16 mouse cellular contexts compared by ENCODE assay signal in the genomic region with DNA sequence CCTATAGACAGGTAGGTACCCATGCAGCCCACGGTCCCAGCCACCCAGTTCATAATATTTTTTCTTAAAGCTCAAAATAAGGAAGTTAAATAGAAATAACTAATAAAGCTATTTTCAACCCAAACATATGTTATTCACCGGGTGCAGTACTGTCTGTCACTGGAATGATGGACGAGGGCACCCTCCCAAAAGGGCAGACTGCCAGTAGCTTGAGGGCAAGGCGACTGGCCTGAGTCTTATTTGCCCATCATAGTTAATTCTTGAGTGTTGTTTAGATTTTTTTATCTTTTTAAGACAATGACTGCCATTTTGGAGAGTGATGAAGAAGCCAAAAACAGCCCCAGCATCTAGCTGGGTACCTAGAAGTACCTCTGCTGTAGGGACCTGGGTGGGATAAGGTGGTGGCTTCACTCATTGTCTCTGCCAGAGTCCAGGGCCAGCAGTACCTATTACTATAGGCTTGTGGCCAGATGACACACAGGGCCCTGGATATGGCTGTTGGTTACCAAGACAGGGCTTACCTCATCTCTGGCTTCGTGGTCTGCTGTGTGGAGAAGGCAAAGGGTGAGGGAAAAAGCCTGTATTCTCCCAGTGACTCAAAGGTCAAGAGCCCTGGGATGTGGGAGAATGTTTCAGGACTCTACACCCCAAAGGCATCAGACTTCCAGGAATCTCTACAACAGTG. TPM values are rescaled to one million over a fixed set of nuclear protein-coding genes. Genes with fewer than 3 reads are reported as not detected.
A peak's percentile ranks its signal among the peaks of the same experiment; 100 is the strongest.
DNase-seq lines count a peak whose midpoint lies in the region; ATAC-seq and TF ChIP-seq lines count a peak whose summit lies in the region.
"Had no signal": no experiment of that assay in that cellular context is flagged by ENCODE, and none has a peak within 500 bp of the region (broad histone marks: within the 10 kb centered on the region; RNA-seq: fewer than 3 reads in every experiment).

No protein-coding gene starts in this region.

- no peaks in the 10 kb centered on the region for H3K36me3 ChIP-seq in embryonic facial prominence, embryonic 10.5 days (replicated peaks)
- H3K36me3 ChIP-seq: embryonic facial prominence, embryonic 13.5 days; midbrain, embryonic 10.5 days had no signal

- TF ChIP-seq CTCF in Patski (IDR thresholded peaks at IDR 0.05) = no peak

- in situ Hi-C loops in Patski (cut with MboI; ENCODE audit: low pct_unique_long_range_greater_than_20kb) = no loop called here

- no peak for ATAC-seq in Patski
- ATAC-seq in cerebellum, adult (ENCODE audit: insufficient number of reproducible peaks, low FRiP score, low TSS enrichment) = 0 out of 2 replicates have a peak, but pooled peaks have one; percentile 15
- ATAC-seq: forebrain, embryonic 13.5 days; lung, postnatal 0 days had no signal

- DNase-seq in kidney, adult 8-10 months = peak; percentile 36 to 47
- no peak for DNase-seq in kidney, postnatal 14 days
- DNase-seq in Patski (ENCODE audit: low read depth, low spot score) = peak; percentile 59
- peak; percentile 45 to 81 for DNase-seq in cerebellum, postnatal 4 days (ENCODE audit: low spot score in 2 of 2)
- DNase-seq in urinary bladder, adult 18-20 months (ENCODE audit: low spot score in 2 of 2) = no peak
- DNase-seq in embryonic facial prominence, embryonic 10.5 days (ENCODE audit: low spot score) = no peak
- DNase-seq: gastrocnemius, postnatal 36 days; liver had no signal

- POLR2A ChIA-PET in Patski (lab: Charles Lee) = interaction anchor here (1.1 kb wide), 1 partner anchor 18 kb away, joined by 3 read pairs; no protein-coding TSS in a partner anchor

- H3K9me3 ChIP-seq in embryonic facial prominence, embryonic 10.5 days = no peaks in the 10 kb centered on the region
- H3K9me3 ChIP-seq: embryonic facial prominence, embryonic 13.5 days; forebrain, embryonic 13.5 days; midbrain, embryonic 10.5 days had no signal

- peaks cover 8% of the 10 kb centered on the region; the same call in 1 of the 2 replicates for H3K4me1 ChIP-seq in embryonic facial prominence, embryonic 10.5 days
- H3K4me1 ChIP-seq: embryonic facial prominence, embryonic 13.5 days; midbrain, embryonic 10.5 days had no signal

- WGBS in embryonic facial prominence, embryonic 10.5 days = 86% methylated on average over 5 of the region's 5 CpGs

- CTCF ChIA-PET in Patski (lab: Charles Lee) = interaction anchor here (1.1 to 2.1 kb wide), 4 partner anchors 9 to 72 kb away, joined by 3 to 6 read pairs (median 4); a partner anchor contains a TSS

- H3K4me3 ChIP-seq in embryonic facial prominence, embryonic 10.5 days = no peak overlapping the region
- H3K4me3 ChIP-seq: embryonic facial prominence, embryonic 13.5 days; forebrain, embryonic 13.5 days; midbrain, embryonic 10.5 days had no signal

- H3K27me3 ChIP-seq in Patski = no peaks in the 10 kb centered on the region
- no peaks in the 10 kb centered on the region for H3K27me3 ChIP-seq in embryonic facial prominence, embryonic 10.5 days (replicated peaks; ENCODE audit: low read depth, poor library complexity, severe bottlenecking)
- H3K27me3 ChIP-seq: embryonic facial prominence, embryonic 13.5 days had no signal

- H3K27ac ChIP-seq in embryonic facial prominence, embryonic 10.5 days (replicated peaks) = no peak overlapping the region
- H3K27ac ChIP-seq: embryonic facial prominence, embryonic 13.5 days; forebrain, embryonic 13.5 days; midbrain, embryonic 10.5 days had no signal

RNA-seq across cellular contexts. Expression of a gene that starts 6.2 kb away (rescaled TPM):
- polyA plus RNA-seq in Patski (2021) = not detected
- not detected in 2 replicates for polyA plus RNA-seq in embryonic facial prominence, embryonic 10.5 days (2016; fragmentation: Nextera tagmentation; extraction: Ambion mirVana)
- polyA plus RNA-seq: embryonic facial prominence, embryonic 13.5 days; forebrain, embryonic 13.5 days; heart, embryonic 16.5 days; intestine, embryonic 14.5 days; lung, postnatal 0 days; midbrain, embryonic 10.5 days; spleen, adult 2 months had no signal

RNA-seq across cellular contexts. Expression of a gene that starts 31.2 kb away (rescaled TPM):
- polyA plus RNA-seq in Patski (2021) = 0.13 TPM
- polyA plus RNA-seq in embryonic facial prominence, embryonic 10.5 days (2016; fragmentation: Nextera tagmentation; extraction: Ambion mirVana) = not detected in 2 replicates
- polyA plus RNA-seq: forebrain, embryonic 13.5 days; midbrain, embryonic 10.5 days had no signal

RNA-seq across cellular contexts. Expression of a gene that starts 33.7 kb away (rescaled TPM):
- polyA plus RNA-seq in Patski (2021) = not detected
- 0.11 TPM in 1 of 2 replicates, not detected in the other for polyA plus RNA-seq in embryonic facial prominence, embryonic 10.5 days (2016; fragmentation: Nextera tagmentation; extraction: Ambion mirVana)
- polyA plus RNA-seq: forebrain, embryonic 13.5 days; heart, embryonic 16.5 days; intestine, embryonic 14.5 days; lung, postnatal 0 days; spleen, adult 2 months had no signal

RNA-seq across cellular contexts. Expression of a gene that starts 47.8 kb away (rescaled TPM):
- not detected for polyA plus RNA-seq in Patski (2021)
- polyA plus RNA-seq in embryonic facial prominence, embryonic 10.5 days (2016; fragmentation: Nextera tagmentation; extraction: Ambion mirVana) = 0.09 TPM in 1 of 2 replicates, not detected in the other
- polyA plus RNA-seq: embryonic facial prominence, embryonic 13.5 days; intestine, embryonic 14.5 days; lung, postnatal 0 days; spleen, adult 2 months had no signal

RNA-seq across cellular contexts. Expression of a gene that starts 48.9 kb away (rescaled TPM):
- polyA plus RNA-seq in Patski (2021) = 1.9 TPM
- polyA plus RNA-seq in embryonic facial prominence, embryonic 10.5 days (2016; fragmentation: Nextera tagmentation; extraction: Ambion mirVana) = not detected in 2 replicates
- polyA plus RNA-seq: forebrain, embryonic 13.5 days; midbrain, embryonic 10.5 days; spleen, adult 2 months had no signal

Comparison
In these comparisons a context has a peak if more than half of its experiments do, and no peak if none do; other contexts are left out.
1. DNase-seq: peak in kidney, adult 8-10 months (2 of 2), Patski (single experiment) and cerebellum, postnatal 4 days (2 of 2); none in kidney, postnatal 14 days (single experiment), urinary bladder, adult 18-20 months (0 of 2) and embryonic facial prominence, embryonic 10.5 days (single experiment).